Mouse (Mus musculus) erythroblast, embryonic 14.5 days (primary cell): Measurements from ENCODE around the gene Sec24b.

ENCODE experiments used
- GATA1 ChIP-seq: IDR thresholded peaks from 2 replicates; pipeline ENCODE4 v1.6.1; 2012; ENCODE audit warnings: low read length, inconsistent platforms, mixed read lengths
- TAL1 ChIP-seq: IDR thresholded peaks from 3 replicates; pipeline ENCODE4 v1.6.1; 2012; ENCODE audit warnings: low read length, inconsistent platforms, mixed read lengths

DNA sequence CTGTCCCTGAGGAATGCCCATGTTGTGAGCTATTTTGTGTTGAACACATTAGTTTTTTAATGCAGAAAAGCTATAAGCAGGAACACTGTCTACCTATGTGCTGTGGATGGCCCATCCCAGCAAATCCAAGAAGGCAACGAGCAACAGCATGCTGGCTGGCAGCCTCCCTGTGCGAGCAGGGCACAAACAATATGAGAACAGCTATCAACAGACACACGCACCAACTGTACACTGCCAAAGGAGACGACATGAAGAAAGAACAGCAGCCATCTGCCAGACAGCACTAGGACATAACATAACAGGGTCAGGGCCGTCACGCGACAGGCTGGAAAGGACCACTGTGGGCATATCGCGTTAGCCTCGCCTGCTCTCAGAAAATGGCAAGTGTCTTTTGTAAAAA is 35.2 kb downstream of the Sec24b start:
- TF ChIP-seq GATA1 (no peak), TAL1 (no peak)
